Mouse (Mus musculus) heart, embryonic 13.5 days (tissue): ENCODE measurements around the gene Alox12b. TPM values are rescaled to one million over a fixed set of nuclear protein-coding genes. Genes with fewer than 3 reads are reported as not detected.

ENCODE experiments used
- ATAC-seq: fragments of 200-750 bp; cut with Nextera tagmentation; 2 replicates; pipeline ENCODE4 v1.8.0; 2017; ENCODE audit warnings: moderate TSS enrichment; ENCODE audit not compliant: insufficient number of reproducible peaks, low FRiP score, low TSS enrichment; ENCODE audit errors: extremely low read depth
- H3K27ac ChIP-seq: fragments of 300-500 bp; sonication (generic); replicated peaks from 2 replicates; pipeline ENCODE4 v1.5.1; 2015; ENCODE audit warnings: moderate library complexity, mild to moderate bottlenecking, inconsistent platforms
- H3K27me3 ChIP-seq: fragments of 300-500 bp; sonication (generic); replicated peaks from 2 replicates; pipeline ENCODE4 v1.6.1; 2015; ENCODE audit warnings: mild to moderate bottlenecking, inconsistent platforms
- H3K36me3 ChIP-seq: fragments of 300-500 bp; sonication (generic); 2 replicates; pipeline ENCODE4 v1.6.1; 2015; ENCODE audit warnings: mild to moderate bottlenecking, inconsistent platforms
- H3K4me1 ChIP-seq: fragments of 300-500 bp; sonication (generic); 2 replicates; pipeline ENCODE4 v1.6.1; 2015; ENCODE audit warnings: inconsistent platforms
- H3K4me2 ChIP-seq: fragments of 300-500 bp; sonication (generic); 2 replicates; pipeline ENCODE4 v1.6.1; 2015; ENCODE audit warnings: inconsistent platforms, mild to moderate bottlenecking, moderate library complexity
- H3K4me3 ChIP-seq: fragments of 300-500 bp; sonication (generic); 2 replicates; pipeline ENCODE4 v1.5.1; 2015; ENCODE audit warnings: moderate library complexity, mild to moderate bottlenecking, inconsistent platforms
- H3K9ac ChIP-seq: fragments of 300-500 bp; sonication (generic); 2 replicates; pipeline ENCODE4 v1.6.1; 2015; ENCODE audit warnings: inconsistent platforms, mild to moderate bottlenecking, moderate library complexity
- H3K9me3 ChIP-seq: fragments of 300-500 bp; sonication (generic); 2 replicates; pipeline ENCODE4 v1.6.1; 2016; ENCODE audit warnings: inconsistent platforms
- WGBS: fragments of 180-500 bp; shearing (Covaris S2); methylation state at CpG from one replicate; pipeline ENCODE4 v1.1.7; 2015; ENCODE audit warnings: mixed read lengths; 5-methylcytosine and 5-hydroxymethylcytosine counted together
- polyA plus RNA-seq: library from polyadenylated mRNA; unstranded; fragments of >200 nt; fragmentation: Nextera tagmentation; extraction: Ambion mirVana; gene quantifications from 2 replicates; pipeline ENCODE4 v1.2.1, GENCODE M21; 2015

Alox12b gene
- polyA plus RNA-seq, 1 experiment from 2014 or later, result not detected

- Histone ChIP-seq H3K4me3 (no peak overlapping the region), H3K4me1 (peaks cover 12% of the 10 kb centered on the region), H3K9me3 (no peaks in the 10 kb centered on the region), H3K4me2 (no peak overlapping the region), H3K36me3 (no peaks in the 10 kb centered on the region), H3K27me3 (peaks cover 23% of the 10 kb centered on the region), H3K9ac (no peak overlapping the region), H3K27ac (no peak overlapping the region)
- ATAC-seq, result no peak
- WGBS, result 84% methylated on average over 6 of the region's 6 CpGs
These were observed 21.4 kb upstream of the Alox12b start for GRCm38 (mm10) chr11:69135361-69135760.

- Histone ChIP-seq H3K9me3 (no peaks in the 10 kb centered on the region), H3K36me3 (no peaks in the 10 kb centered on the region), H3K27ac (no peak overlapping the region), H3K27me3 (peaks cover 26% of the 10 kb centered on the region), H3K4me1 (no peaks in the 10 kb centered on the region), H3K4me3 (no peak overlapping the region), H3K4me2 (no peak overlapping the region), H3K9ac (no peak overlapping the region)
- 65% methylated on average over 7 of the region's 7 CpGs for WGBS
- no peak for ATAC-seq
These were observed 9.2 kb upstream of the Alox12b start for GRCm38 (mm10) chr11:69147546-69147945.

- Histone ChIP-seq H3K4me3 (no peak overlapping the region), H3K27me3 (peaks cover 33% of the 10 kb centered on the region), H3K4me2 (no peak overlapping the region), H3K9me3 (no peaks in the 10 kb centered on the region), H3K4me1 (no peaks in the 10 kb centered on the region), H3K9ac (no peak overlapping the region), H3K36me3 (no peaks in the 10 kb centered on the region), H3K27ac (no peak overlapping the region)
- ATAC-seq, result no peak
- WGBS, result 85% methylated on average over 5 of the region's 5 CpGs
These were observed 8.3 kb upstream of the Alox12b start for GRCm38 (mm10) chr11:69148451-69148960.

- no peak overlapping the region for H3K9ac ChIP-seq
- no peaks in the 10 kb centered on the region for H3K4me1 ChIP-seq
- no peak overlapping the region for H3K4me3 ChIP-seq
- 51% methylated on average over 6 of the region's 6 CpGs for WGBS
- H3K9me3 ChIP-seq, result no peaks in the 10 kb centered on the region
- H3K4me2 ChIP-seq, result no peak overlapping the region
- H3K27ac ChIP-seq, result no peak overlapping the region
- no peak for ATAC-seq
- H3K36me3 ChIP-seq, result no peaks in the 10 kb centered on the region
- H3K27me3 ChIP-seq, result peaks cover 44% of the 10 kb centered on the region
These were observed 7.1 kb upstream of the Alox12b start for GRCm38 (mm10) chr11:69149728-69150127.

GRCm38 (mm10) chr11:69150444-69150843 lies 6.3 kb upstream of the Alox12b start:
- Histone ChIP-seq H3K4me3 (peak overlapping the region; percentile 27), H3K9ac (peak overlapping the region; percentile 61), H3K4me1 (no peaks in the 10 kb centered on the region), H3K27me3 (peaks cover 51% of the 10 kb centered on the region), H3K27ac (no peak overlapping the region), H3K9me3 (no peaks in the 10 kb centered on the region), H3K4me2 (peak overlapping the region; percentile 57), H3K36me3 (no peaks in the 10 kb centered on the region)
- ATAC-seq, result no peak
- WGBS, result 7% methylated on average over 7 of the region's 7 CpGs

- 55% methylated on average over 6 of the region's 6 CpGs for WGBS
- Histone ChIP-seq H3K9me3 (no peaks in the 10 kb centered on the region), H3K4me1 (no peaks in the 10 kb centered on the region), H3K4me2 (peak overlapping the region; percentile 57), H3K27me3 (peaks cover 55% of the 10 kb centered on the region), H3K36me3 (no peaks in the 10 kb centered on the region), H3K27ac (no peak overlapping the region), H3K9ac (peak overlapping the region; percentile 61), H3K4me3 (peak overlapping the region; percentile 27)
- no peak for ATAC-seq
These were observed 5.8 kb upstream of the Alox12b start for GRCm38 (mm10) chr11:69151004-69151403.

GRCm38 (mm10) chr11:69153831-69154230 lies 3.0 kb upstream of the Alox12b start:
- Histone ChIP-seq H3K4me2 (no peak overlapping the region), H3K9ac (no peak overlapping the region), H3K36me3 (no peaks in the 10 kb centered on the region), H3K27ac (no peak overlapping the region), H3K4me1 (peaks cover 6% of the 10 kb centered on the region), H3K27me3 (peaks cover 83% of the 10 kb centered on the region), H3K9me3 (no peaks in the 10 kb centered on the region), H3K4me3 (no peak overlapping the region)
- WGBS, result 82% methylated on average over 8 of the region's 8 CpGs
- ATAC-seq, result no peak

- no peak for ATAC-seq
- no peak overlapping the region for H3K9ac ChIP-seq
- H3K4me2 ChIP-seq, result no peak overlapping the region
- peaks cover 6% of the 10 kb centered on the region for H3K4me1 ChIP-seq
- peaks cover 88% of the 10 kb centered on the region for H3K27me3 ChIP-seq
- no peaks in the 10 kb centered on the region for H3K36me3 ChIP-seq
- H3K9me3 ChIP-seq, result no peaks in the 10 kb centered on the region
- no peak overlapping the region for H3K27ac ChIP-seq
- WGBS, result 32% methylated on average over 1 of the region's 1 CpGs
- H3K4me3 ChIP-seq, result no peak overlapping the region
These were observed 1.4 kb upstream of the Alox12b start for GRCm38 (mm10) chr11:69155351-69155750.

- no peak overlapping the region for H3K9ac ChIP-seq
- no peak overlapping the region for H3K4me2 ChIP-seq
- no peaks in the 10 kb centered on the region for H3K36me3 ChIP-seq
- H3K4me1 ChIP-seq, result peaks cover under 1% of the 10 kb centered on the region; the same call in 1 of the 2 replicates
- no peak overlapping the region for H3K27ac ChIP-seq
- no peak overlapping the region for H3K4me3 ChIP-seq
- peaks cover 45% of the 10 kb centered on the region for H3K27me3 ChIP-seq
- 69% methylated on average over 12 of the region's 12 CpGs for WGBS
- H3K9me3 ChIP-seq, result no peaks in the 10 kb centered on the region
- ATAC-seq, result no peak
These were observed 12.5 kb downstream of the Alox12b start for GRCm38 (mm10) chr11:69169313-69169712.

GRCm38 (mm10) chr11:69171626-69172025 lies 14.8 kb downstream of the Alox12b start:
- WGBS, result 29% methylated on average over 7 of the region's 7 CpGs
- H3K27me3 ChIP-seq, result peaks cover 22% of the 10 kb centered on the region
- no peak overlapping the region for H3K9ac ChIP-seq
- H3K9me3 ChIP-seq, result no peaks in the 10 kb centered on the region
- no peaks in the 10 kb centered on the region for H3K36me3 ChIP-seq
- H3K4me2 ChIP-seq, result no peak overlapping the region
- peaks cover 4% of the 10 kb centered on the region; the same call in 1 of the 2 replicates for H3K4me1 ChIP-seq
- no peak overlapping the region for H3K27ac ChIP-seq
- no peak for ATAC-seq
- no peak overlapping the region for H3K4me3 ChIP-seq

GRCm38 (mm10) chr11:69172606-69173005 lies 15.8 kb downstream of the Alox12b start:
- Histone ChIP-seq H3K4me1 (peaks cover 4% of the 10 kb centered on the region; the same call in 1 of the 2 replicates), H3K27me3 (peaks cover 12% of the 10 kb centered on the region), H3K27ac (no peak overlapping the region), H3K9ac (no peak overlapping the region), H3K9me3 (no peaks in the 10 kb centered on the region), H3K36me3 (no peaks in the 10 kb centered on the region), H3K4me3 (no peak overlapping the region), H3K4me2 (no peak overlapping the region)
- 78% methylated on average over 2 of the region's 2 CpGs for WGBS
- no peak for ATAC-seq

GRCm38 (mm10) chr11:69174722-69175121 lies 17.9 kb downstream of the Alox12b start:
- no peak overlapping the region for H3K4me3 ChIP-seq
- H3K36me3 ChIP-seq, result no peaks in the 10 kb centered on the region
- WGBS, result 76% methylated on average over 7 of the region's 7 CpGs
- H3K4me1 ChIP-seq, result peaks cover 8% of the 10 kb centered on the region
- ATAC-seq, result no peak
- H3K27ac ChIP-seq, result no peak overlapping the region
- H3K9me3 ChIP-seq, result no peaks in the 10 kb centered on the region
- H3K4me2 ChIP-seq, result no peak overlapping the region
- no peak overlapping the region for H3K9ac ChIP-seq
- peaks cover 10% of the 10 kb centered on the region for H3K27me3 ChIP-seq
